Mouse (Mus musculus) colon, adult 2 months (tissue): ENCODE measurements around the gene Trim27. TPM values are rescaled to one million over a fixed set of nuclear protein-coding genes. Genes with fewer than 3 reads are reported as not detected.

Source experiments
- polyA plus RNA-seq: library from polyadenylated mRNA; depleted of rRNA; stranded (reverse); fragments of >200 nt; gene quantifications from 2 replicates; pipeline ENCODE4 v1.2.3, GENCODE M21; 2012; rRNA removed

The Trim27 gene
- polyA plus RNA-seq = 83.2 and 91.4 TPM in 2 replicates

DNA sequence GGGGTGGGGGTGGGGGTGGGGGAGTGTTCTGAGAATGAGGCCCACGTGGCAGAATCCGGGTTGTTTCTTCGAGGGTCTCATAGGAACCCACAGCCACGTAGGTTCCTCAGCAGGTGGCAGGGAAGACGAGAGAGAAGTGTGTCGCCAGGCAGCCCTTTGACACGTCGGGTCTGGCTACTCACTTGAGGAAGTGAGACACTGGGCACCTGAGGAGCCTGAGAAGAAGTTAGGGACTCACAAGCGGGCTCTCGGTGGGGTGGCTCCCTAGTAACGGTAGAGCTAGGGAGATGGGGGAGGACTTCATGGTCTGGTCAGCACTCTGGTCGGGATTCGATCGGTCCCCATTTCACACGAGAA is at the start of gene Trim27:
Gene Trim27 (plus strand): TSS at position 79 of the 357 bp plus-strand sequence.

DNA sequence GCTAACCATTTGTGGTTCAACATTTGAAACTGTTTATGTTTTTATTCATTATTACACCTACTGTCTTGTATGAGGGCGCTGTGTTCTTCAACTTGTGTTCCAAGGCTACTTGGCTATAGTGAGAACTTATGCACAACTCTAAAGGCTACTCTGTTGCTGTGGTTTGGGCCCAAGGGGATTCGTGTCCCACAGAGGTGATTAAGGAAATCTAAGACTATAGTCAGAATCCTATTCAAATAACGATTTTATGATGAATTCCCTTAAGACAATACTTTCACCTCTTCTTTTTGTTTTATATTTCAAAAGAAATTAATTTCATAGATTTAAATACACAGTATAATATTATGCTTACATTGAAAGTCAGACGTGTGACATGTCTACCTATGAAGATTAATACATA is 33.5 kb upstream of the Trim27 start, which contains the start of gene Olfr1368:
Gene Olfr1368 (minus strand): TSS at position 101 of the 400 bp plus-strand sequence.

Other genes starting within 250 kb of the Trim27 start
- gene Olfr1370, start 104.5 kb upstream of the Trim27 start, polyA plus RNA-seq = not detected in 2 replicates
- not detected in 2 replicates for gene Olfr1369-ps1, start 68.0 kb upstream of the Trim27 start, polyA plus RNA-seq
- gene Olfr263, start 49.8 kb upstream of the Trim27 start, polyA plus RNA-seq = not detected in 2 replicates
- 0.10 TPM in 1 of 2 replicates, not detected in the other for gene Olfr1368, start 33.6 kb upstream of the Trim27 start, polyA plus RNA-seq
- gene Gpx5, start 113.3 kb downstream of the Trim27 start, polyA plus RNA-seq = not detected in 2 replicates
- gene Gpx6, start 132.7 kb downstream of the Trim27 start, polyA plus RNA-seq = not detected in 2 replicates
- gene Olfr1367, start 167.5 kb downstream of the Trim27 start, polyA plus RNA-seq = not detected in 2 replicates
- 0.37 and 0.41 TPM in 2 replicates for gene Zscan12, start 183.4 kb downstream of the Trim27 start, polyA plus RNA-seq
- 17.4 and 19.1 TPM in 2 replicates for gene Zkscan3, start 223.3 kb downstream of the Trim27 start, polyA plus RNA-seq